Mouse (Mus musculus) granulocyte monocyte progenitor cell, adult 5-6 weeks (primary cell): ENCODE data around the gene Nos1ap. TPM values are rescaled to one million over a fixed set of nuclear protein-coding genes. Genes with fewer than 3 reads are reported as not detected.
A peak's percentile ranks its signal among the peaks of the same experiment; 100 is the strongest.

ENCODE experiments used
- ATAC-seq: replicated peaks from 2 replicates; pipeline ENCODE4 v1.8.0; 2016; ENCODE audit warnings: mild to moderate bottlenecking, moderate TSS enrichment, inconsistent platforms; ENCODE audit not compliant: poor library complexity, severe bottlenecking
- total RNA-seq, 2 experiments: library from RNA; stranded (forward) in 1 of 2; stranded (reverse) in 1 of 2; fragments of 200-712, 200-1000 nt in 1 of 2; fragments of >200 nt in 1 of 2; fragmentation: Nextera tagmentation in 1 of 2; gene quantifications; 2 replicates each; pipeline ENCODE4 v1.2.3; 2014 to 2017

Gene Nos1ap
- total RNA-seq, 2 experiments from 2014 or later, result 3.7 to 11.5 TPM

DNA sequence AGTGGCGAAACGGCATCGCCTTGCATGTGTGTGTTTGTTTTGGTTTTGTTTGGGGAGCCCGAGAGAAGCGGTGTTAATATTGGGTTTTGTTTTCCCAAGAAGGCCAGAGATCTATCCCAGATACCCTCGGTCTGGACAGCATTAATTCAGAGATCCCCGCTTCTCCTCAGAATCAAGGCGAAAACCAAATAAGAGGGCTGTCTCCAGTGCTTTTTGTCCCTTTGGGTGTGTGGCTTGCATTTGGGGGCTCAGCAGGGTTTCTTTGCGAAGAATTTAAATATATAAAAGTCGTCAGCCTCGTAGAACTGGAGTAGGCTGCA, 340 bp upstream of the Nos1ap start:
- ATAC-seq, result no peak

DNA sequence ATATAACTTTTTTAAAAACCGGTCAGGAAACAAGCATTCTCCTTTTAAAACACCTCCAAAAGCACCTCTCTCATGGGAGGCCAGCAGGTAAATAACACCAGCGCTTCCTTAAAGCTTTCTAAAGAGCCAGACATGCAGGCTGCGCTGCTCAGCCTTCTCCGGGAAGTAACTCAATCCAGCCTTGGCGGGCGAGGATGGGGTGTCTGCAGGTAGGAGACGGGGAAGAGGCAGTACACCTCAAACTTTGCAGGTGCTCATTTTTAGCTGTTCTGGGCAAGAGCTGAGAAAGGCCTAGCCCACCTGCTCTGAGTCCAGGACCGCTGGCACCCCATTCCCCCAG, 812 bp downstream of the Nos1ap start:
- no peak for ATAC-seq

DNA sequence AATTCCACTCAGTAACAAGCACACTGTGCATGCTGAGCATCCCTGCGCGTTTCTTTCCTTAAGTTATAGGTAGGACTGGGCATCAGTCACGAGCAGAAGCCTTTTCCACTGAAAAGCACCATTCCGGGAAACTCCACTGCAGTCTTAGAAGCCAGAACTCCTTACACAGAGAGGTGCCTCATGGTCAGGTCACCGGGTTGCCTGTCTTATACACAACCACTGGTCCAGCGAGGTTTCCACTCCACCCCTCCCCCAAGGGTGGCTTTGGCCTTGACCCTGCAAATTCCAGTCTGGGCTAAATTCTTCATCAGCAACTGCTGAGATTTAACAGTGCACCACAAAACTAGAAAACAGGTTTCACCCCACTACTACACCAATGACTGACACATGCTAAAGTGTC, 1.3 kb downstream of the Nos1ap start:
- no peak for ATAC-seq

DNA sequence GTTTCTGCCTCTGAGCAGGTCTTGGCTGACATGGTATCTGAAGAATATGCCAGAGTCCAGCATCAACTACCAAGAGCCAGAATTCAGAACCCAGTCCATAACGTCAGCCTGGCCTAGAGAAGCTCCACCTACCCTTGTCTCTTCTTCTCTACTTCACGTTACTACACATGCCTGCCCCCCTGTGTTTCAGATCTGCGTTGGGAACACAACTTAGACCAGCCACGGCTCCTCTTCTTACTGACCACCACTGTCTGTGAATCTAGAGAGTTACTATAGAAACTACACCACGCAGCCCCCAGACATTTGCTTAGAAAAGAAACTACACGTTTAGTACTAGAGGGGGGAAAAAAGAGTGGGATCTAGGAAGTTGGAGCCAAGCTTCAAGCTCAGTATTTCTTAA, 2.9 kb downstream of the Nos1ap start:
- ATAC-seq, result no peak

DNA sequence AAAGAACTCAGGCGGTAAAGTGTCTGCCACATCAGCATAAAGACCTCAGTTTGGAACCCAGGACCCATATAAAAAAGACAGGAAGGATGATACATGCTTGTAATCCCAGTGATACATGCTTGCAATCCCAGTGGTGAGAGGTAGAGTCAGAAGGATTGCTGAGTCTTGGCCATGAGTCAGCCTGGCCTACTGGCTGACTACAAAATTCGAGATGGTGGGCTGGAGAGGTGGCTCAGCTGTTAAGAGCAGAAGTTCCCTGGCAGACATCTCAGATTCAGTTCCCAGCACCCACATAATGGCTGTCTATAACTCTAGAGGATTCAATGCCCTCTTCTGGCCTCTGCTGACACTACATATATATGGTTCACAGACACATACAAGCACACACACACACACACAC, 5.7 kb downstream of the Nos1ap start:
- no peak for ATAC-seq

DNA sequence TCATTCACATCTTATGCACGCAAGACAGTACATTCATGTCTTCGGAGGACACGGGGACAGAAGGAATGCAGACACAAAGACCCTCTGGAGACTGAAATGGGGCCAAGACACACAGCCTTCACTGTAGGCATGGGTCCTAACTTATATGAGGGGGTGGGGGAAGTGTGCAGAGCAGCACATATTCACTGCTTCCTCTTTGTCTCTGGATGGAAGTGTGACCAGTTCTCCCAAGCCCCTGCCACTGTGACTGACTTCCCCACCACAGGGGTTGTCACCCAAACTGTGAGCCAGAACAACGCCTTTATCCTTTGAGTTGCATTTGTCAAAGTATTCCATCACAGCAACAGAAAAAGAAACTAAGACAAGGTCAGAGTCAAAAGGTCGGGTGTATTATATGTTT, 7.3 kb downstream of the Nos1ap start:
- peak; percentile 99 for ATAC-seq

DNA sequence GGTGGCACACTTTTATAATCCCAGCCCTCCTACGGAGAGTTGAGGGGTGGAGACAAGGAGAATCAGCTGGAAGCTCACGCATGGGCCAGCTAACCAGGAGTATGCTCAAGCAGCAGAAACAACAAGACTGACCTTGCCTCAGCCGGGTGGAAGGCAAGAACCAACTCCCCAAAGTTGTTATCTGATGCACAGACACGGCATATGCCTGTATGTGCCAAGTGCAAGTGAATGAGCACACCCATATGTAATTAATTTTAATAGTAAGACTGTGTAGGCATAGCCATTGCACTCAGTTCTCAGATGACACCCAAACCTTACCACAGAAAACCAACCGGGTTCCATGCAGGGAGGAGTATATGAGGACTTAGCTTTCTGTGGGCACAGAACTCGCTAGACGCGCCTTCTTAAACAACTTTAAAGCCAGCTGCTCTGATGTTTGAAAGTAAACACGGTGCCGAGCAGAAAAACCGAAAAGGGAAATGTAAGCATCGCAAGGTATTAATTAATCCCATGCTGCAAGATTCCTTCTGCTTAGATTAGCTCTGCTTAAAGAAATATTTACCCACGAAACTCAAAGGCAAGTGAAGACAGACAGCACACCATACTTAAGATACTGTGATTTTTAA, 9.1 kb downstream of the Nos1ap start:
- ATAC-seq, result no peak

DNA sequence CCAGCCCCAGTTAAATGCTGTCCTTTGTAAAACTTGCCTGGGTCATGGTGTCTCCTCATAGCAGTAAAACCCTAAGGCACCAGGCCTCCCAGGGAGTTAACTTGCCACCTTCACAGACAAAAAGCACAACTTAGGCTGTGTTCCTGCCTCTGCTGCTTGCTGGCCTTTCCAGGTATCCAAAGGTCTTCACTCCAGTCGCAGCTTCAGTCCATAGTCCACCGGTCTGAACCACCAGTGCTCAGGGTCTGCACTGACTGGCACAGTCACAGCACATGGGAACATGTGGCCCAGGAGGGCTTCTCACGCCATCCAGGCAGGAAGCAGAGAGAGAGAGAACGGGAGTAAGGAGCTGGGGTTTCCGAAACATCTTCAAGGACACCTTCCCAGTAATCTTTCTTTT, 10.2 kb downstream of the Nos1ap start:
- ATAC-seq, result no peak

GRCm38 (mm10) chr1:170579063-170579462, 10.6 kb downstream of the Nos1ap start:
- no peak for ATAC-seq

GRCm38 (mm10) chr1:170576728-170577065, 13.0 kb downstream of the Nos1ap start:
- peak; percentile 15 for ATAC-seq

DNA sequence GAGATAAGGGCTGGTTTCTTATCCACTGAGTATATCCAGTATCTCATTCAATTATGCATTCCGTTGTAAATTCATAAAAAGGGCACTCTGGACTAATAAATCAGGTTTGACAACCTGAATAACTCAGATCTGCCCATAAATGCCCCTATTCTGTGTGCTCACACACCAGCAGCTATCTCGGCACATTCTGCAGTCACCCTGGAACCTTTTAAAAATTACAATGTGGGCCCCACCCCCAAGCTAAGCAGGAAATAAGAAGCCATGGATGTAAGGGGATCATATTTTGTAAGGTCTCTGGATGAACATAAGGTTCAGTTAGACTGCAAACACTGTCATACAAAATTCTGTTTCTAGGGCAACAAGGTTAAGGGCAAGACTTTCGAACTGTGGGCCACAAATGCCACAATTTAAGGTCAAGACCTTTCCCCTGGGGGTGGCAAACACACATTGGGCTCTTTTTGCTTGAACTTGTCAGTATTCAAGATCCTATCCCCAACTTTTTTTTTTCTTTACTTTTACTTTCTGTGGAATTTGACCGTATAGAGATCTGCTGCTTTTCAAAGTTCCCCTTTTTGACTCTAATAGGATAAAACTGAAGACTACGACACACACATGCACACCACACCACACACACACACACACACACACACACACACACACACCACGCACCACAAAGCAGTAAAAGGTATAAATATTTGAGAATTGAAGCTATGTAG, 13.5 kb downstream of the Nos1ap start:
- ATAC-seq, result peak; percentile 68

DNA sequence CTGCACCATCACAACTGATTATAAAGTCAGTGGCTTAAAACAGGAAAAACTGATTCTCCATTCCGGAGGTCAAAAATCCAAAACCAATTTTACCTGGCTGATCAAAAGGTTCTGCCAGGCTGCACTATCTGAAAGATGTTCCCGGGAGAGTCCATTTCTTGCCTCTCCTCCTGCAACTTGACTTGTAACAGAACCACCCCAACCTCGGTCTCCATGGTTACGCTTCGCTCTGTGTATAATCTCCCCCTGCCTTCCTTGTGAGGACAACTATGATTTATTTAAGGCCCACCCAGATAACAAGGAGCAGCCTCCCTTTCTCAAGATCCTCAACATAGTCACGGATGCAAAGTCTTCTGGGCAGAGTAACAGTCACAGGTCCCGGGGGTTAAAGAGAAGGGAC, 16.5 kb downstream of the Nos1ap start:
- no peak for ATAC-seq

DNA sequence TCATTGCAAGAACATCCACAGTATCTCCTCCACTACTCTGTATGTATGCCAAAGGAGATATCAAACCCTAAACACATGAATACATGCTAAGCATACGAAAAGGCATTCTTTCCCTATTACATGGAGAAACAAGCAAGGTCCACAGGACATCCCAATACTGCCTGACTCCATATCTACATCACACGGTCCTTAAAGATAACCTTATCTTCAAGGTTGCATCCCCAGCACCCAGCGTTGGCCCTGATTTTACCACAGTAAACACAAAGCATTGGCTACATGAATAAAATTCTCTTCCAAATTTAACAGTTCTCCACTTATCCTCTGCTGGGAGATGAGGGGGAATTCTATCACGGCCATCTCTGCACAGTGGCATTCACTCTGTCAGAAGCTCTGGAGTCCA, 22.7 kb downstream of the Nos1ap start:
- no peak for ATAC-seq

DNA sequence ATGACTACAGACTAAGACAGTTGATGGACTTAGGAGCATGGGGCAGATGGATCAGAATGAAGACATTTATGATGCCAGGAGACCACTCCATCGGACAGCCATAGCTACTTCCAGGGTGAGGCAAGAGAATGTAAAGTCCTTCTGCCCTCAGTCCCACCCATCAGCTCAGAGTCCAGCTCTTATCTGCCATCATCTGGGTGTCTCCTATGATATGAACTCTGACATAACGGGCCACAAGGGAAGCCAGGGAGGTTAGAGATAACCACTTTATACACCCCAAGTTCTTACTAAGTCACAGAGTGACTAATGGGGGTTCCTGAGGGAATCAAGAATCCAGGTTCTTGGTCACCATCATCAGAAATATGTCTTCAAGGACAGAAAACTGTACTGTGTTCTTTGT, 23.1 kb downstream of the Nos1ap start:
- no peak for ATAC-seq

DNA sequence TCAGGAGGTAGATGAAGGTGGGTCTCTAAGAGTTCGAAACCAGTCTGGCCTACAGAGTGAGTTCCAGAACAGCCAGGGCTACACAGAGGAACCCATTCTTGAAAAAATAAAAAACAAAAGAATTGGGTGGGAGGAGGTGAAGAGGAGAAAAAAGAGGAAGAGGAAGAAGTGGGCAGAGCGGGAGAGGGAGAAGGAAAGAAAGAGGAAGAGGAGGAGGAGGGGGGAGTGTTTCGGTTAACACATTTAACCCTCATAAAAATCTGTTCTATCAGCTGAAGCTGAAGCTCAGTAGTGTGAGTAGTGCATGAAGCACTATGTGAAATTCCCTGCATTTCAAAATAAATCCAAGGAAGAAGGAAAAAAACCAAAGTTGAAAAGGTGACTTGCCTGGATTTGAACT, 24.7 kb downstream of the Nos1ap start:
- ATAC-seq, result peak; percentile 94

DNA sequence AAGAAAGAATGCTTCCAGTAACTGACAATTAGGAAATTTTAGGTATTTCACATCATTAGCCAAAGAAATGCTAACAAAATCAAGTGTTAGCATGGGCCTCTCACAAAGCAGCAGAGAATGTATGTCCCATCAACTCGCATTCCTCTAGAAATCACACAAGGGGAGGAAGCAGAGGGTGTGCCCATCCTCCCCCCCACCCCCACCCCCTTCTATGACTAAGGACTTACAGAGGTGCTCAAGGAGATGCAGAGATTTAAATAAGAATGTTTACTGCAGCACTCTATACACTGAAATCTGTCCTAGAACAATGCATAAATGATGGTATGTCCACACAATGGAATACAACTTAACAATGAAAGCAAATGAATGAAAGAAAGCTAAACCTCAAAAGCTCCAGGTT, 27.2 kb downstream of the Nos1ap start:
- ATAC-seq, result no peak

GRCm38 (mm10) chr1:170560768-170561167, 28.9 kb downstream of the Nos1ap start:
- ATAC-seq, result no peak

GRCm38 (mm10) chr1:170557962-170558361, 31.7 kb downstream of the Nos1ap start:
- no peak for ATAC-seq

GRCm38 (mm10) chr1:170556696-170557095, 33.0 kb downstream of the Nos1ap start:
- ATAC-seq, result no peak

DNA sequence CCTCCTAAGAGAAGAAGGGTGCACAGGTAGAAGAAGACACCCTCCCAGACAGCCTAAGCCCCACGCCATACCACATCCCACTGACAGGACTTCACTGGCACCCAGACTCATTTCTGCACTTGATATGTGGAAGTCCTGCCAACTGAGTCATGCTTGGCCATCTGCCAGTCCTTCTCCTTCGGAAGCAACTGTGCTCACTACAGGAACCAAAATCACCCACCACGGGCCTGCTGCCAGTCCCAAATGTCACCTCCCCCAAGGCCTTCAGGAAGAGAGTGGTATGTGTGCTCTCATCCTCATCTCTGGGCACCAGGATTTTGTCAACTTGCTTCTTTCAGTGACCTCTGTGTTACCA, 34.7 kb downstream of the Nos1ap start:
- ATAC-seq, result peak; percentile 83

DNA sequence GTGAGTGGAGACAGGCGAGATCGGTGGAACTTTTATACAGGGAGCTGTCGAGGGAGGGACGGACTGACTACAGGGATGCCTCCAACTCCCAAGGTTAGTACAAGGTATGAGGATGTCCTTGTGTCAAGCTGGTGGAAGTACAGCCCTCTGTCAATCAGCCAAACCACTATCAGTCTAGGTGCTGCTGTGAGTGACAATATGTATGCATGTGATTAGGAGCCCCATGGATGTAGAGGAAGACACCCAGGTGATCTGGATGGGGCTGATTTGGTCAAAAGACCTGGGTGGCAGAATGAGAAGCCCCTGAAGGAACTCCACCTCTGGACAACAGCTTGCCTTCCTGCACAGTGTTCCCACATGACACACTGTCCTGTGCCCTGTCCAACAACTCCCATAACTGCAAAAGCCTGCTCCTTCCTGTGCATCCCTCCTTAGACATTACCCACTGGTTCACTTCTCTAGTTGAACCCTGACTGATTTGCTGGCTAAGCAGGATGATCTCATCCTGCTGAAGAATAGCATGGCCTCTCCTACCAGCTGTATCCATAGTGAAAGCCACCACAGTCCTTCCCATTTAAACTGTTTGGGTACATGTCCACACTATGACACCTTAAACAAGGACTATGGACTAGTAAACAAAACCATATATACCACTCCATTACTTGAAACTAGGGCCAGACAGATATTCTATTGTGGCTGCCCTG, 35.3 kb downstream of the Nos1ap start:
- ATAC-seq, result peak; percentile 7; the same call in 1 of the 2 replicates
